Mouse (Mus musculus) layer of hippocampus, adult 9-11 months (tissue): Measurements from ENCODE around the gene Cacnb1.

ENCODE experiments used
- DNase-seq: peaks from one replicate; pipeline ENCODE4 v3.0.0; 2022

The Cacnb1 gene

DNA sequence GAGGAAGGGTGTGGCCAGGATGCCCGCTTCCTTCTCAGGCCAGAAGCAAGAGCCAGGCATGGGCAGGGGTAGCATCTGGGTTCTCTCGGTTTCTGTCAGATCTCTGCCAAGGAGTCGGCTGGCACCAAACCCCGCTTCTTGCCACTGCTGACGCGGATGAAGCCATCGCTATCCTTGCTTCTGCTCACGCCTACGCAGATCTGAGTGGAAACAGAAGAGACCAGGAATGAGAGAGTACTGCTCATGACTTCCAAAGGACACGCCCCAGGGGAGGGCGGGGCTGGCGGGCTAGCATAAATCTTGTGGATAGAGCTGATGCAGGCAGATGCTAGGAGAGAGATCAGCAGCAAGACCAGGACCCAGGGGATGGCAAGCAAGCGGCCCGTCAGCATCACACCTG lies 15.0 kb upstream of the Cacnb1 start:
- no peak for DNase-seq

DNA sequence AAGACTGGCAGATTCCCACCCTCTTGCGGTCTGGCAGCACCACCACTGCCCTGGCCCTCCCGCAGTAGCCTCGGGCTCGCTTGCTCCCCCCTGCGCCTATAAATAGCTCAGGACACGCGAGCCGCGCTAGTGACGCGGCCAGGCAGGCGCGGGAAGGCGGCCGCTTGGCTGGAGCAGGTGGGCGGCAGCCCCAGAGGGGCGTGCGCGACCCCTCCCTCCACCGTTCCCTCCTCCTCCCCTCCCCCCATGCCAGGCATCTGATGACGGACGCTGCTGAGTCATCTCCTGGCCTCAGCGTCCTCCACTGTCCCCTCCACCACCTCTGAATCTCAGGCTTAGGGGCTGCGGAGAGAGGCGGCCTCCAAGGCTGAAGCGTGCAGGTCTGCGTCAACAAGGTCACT lies 13.1 kb upstream of the Cacnb1 start:
- no peak for DNase-seq

DNA sequence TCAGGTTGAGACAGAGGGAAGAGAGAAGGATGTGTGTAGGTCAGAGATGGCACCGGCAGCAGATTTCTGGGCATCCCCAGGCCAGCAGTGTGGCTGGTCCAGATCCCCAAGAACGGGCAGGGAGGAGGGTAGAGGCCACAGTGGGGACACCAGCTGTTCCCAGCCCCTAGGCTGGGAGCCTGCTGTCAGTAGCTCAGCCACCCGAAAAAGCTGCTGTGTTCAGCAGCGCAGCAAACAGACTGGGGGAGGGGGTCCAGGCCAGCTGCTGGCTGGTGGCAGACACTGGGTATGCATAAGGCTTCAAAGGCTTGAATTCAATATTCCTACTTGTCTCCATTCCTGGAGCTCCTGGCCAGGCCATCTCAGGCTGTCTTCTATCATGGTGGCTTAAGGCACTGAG lies 12.0 kb upstream of the Cacnb1 start:
- DNase-seq = no peak

DNA sequence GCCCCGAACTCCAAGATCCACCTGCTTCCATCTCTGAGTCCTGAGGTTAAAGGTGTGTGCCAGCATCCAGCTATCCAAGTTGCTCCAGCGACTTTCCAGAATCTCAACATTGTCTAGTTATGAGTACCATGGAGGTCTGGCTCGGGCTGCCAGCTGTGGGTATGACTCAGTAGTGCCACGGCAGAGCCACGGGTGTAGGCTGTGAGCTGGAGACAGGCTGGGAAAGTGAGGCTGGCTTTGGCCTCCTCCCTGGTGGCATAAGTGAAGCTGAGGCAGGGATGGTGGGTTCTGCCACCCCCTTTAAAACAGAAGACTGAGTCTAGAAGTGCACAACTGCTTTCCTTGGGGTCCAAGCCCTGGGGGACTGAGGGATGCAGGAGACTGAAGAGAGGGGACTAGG lies 11.2 kb upstream of the Cacnb1 start:
- DNase-seq = no peak

DNA sequence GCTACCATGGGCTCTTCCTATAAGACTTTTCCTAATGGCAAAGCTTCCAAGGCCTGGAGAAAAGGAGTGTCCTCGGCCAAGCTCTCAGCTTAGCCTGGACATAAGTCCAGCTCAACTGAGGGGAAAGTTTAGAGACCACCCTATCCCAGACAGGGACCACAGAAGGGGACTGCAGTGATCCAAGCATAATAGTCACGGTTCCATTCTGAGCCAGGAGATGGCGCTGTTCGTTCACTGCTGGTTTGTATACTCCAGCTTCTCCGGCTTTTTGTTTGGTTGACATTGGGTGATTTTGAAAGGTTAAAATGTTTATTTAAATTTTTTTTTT lies 8.6 kb upstream of the Cacnb1 start:
- DNase-seq = peak; percentile 53

DNA sequence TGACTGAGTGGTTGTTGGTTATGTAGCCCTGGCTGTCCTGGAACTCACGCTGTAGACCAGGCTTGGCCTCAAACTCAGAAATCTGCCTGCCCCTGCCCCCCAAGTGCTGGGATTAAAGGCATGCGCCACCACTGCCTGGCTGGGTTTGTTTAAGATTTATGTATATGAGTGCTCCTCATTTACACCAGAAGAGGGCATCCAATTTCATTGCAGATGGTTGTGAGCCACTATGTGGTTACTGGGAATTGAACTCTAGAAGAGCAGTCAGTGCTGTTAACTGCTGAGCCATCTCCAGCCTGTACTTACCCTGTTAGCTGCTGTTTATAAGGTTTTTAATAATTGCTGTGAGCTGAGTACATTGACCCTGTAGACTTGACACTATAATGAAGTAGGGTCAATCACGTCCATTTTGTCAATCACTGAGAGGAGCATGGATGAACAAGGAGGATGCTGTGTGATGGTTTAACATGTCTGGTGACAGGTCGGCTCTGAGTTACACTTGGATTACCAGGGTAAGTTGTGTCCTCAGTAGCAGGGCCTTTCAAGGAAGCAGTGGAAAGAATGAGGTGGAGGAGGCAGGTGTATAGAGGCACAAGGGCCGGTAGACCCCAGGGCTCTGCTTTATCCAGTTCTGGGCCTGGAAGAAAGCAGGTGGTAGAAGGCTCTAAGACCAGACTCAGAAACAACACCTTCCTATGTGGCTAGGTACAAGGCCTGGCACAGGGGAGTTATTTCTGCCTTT lies 8.0 kb upstream of the Cacnb1 start:
- DNase-seq = no peak

DNA sequence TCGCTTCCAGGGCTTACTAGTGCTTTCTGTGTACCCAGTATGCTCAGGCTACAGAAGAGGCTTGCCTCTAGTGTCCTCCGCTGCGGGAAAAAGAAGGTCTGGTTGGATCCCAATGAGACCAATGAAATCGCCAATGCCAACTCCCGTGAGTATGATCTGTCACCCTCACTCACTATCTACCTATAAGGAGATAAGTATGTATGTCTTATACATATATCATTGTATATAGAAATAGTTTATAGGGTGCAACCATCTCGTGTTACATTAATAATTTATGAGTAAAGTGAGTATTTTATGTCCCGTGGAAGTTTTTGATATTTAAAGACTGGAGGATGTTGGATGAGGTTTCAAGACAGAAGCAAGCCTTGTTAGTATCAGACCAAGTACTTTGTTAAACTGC lies 5.0 kb upstream of the Cacnb1 start:
- no peak for DNase-seq

DNA sequence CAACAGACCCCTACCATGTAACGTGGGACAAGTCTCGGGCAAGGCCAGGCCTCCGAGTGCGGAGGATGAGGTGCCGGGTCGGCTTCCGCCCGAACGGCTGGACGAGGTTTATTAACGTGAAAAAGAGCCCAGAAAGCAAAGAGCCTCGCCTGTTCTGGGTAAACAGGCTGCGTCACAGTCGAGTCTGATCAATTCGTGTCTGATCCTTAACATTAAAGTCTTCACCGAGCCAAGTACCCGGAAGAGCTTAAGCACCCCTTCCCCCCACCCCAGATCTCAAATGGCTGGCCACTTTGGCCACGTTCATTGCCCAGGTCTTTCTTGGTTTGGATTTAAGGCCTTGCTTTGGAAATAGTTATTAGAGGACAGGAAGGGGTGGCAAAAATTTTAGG lies 4.5 kb upstream of the Cacnb1 start:
- DNase-seq = no peak

DNA sequence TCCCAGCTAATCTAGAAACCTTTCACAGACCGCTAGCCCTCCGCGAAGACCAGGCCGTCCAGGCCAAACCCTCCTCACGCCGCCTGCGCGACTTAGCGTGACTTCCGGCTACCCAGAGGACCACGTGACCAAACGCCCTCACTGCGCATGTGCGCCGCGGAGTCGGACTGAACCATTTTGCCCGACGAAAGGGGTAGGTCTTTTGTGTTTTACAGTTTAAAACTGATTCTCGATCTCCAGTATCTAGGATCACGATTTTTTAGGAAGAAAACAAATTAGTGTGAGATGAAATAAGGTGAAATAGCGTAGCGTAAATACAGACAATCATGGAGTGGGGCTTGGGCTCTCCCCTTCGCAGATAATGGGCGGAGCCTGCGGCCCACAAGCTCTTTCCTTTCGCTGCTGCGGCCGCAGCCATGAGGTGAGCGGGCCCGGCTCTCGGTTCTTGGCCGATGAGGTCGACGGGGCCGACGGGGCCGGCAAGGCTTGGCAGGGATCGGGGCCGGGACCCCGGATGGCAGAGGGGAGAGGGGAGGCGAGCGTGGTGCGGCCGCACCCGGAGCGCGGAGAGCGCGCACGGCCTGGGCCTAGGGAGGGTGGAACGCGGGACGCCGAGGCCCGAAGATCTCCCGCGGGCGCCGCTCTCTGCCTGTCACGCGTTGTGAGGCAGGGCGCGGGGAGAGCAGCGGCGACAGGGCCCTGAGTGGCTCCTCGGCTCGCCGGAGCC lies 3.9 kb upstream of the Cacnb1 start, which contains the start of gene Rpl19:
TSS of gene Rpl19 (plus strand) at position 141 of the 727 bp plus-strand sequence.
- DNase-seq = peak; percentile 91

DNA sequence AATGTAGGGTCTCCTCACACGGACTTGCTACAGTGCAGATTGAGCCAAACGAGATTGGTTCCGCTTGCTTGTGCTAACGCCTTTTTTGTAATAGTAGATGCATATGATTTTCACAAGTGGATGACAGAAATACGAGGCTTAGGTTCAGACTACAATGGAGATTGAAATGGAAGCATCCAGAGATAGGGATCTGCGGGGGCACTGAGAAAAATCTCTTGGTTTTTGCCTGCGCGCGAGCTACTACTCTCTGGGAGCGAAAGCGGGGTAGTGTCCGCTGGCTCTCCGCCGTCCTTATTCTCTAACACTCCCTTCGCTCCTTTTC lies 3.4 kb upstream of the Cacnb1 start:
- DNase-seq = no peak

DNA sequence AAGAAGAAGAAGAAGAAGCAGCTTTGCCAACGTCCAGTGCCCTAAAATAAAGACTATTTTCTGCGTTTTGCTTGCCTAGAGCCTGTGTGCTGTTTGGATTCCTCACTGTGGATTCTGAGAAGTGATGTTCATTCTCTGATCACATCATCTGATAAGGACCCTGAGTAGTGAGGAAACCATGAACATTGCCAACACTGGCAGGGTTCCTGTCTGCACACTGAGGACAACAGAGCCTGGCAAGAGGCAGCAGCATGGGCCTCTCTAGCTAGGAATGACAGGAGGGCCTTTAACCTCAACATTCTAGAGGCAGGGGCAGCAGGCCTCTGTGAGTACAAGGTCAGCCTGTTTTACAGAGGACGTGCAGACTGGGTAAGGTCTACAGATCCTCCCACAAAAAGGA lies 1.7 kb upstream of the Cacnb1 start:
- no peak for DNase-seq

DNA sequence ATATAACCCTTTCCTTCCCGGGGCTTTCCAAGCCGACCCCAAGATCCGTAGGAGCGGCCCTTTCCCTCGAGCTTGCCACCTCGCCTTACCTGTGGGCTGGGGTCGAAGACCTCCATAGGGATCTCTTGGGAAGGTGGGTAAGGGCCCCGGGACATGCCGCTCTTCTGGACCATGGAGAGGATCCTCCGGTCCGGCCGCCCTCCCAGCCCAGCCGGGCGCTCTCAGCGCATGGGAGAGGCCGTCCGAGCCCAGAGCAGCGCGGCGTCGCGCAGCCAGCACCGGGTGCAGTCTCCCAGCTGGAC lies 630 bp downstream of the Cacnb1 start:
- DNase-seq = no peak

DNA sequence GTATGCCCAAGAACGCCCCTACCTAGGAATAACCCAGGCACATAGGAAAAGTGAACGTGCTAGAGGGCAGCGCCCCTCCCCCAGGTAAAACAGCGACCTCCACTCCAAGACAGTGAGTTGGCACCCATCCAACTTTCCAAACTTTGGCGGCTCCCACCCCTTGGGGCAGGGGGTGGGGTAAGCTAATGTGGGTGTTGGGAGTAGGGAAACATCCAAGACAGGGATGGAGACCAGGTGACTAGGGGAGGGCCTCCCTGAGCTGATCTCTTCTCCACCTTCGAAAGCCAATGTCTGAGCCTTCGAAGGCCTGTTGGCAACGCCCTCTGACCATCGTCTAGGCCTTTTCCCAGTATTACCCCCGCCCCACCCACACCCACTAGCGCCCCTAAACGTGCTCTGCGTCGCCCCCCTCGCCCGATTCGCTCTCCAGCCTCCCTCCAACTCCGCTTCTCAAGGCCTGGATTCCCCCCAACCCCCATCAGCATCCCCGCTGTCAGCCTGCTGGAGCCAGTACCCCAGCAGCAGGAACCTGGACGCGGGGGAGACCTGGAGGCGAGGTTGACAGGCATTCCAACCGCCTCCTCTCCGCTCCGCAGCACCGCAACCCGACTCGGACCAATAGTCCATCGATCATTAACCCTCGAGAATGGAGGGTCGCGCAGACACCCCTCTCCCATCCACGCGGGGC lies 1.1 kb downstream of the Cacnb1 start:
- DNase-seq = no peak

DNA sequence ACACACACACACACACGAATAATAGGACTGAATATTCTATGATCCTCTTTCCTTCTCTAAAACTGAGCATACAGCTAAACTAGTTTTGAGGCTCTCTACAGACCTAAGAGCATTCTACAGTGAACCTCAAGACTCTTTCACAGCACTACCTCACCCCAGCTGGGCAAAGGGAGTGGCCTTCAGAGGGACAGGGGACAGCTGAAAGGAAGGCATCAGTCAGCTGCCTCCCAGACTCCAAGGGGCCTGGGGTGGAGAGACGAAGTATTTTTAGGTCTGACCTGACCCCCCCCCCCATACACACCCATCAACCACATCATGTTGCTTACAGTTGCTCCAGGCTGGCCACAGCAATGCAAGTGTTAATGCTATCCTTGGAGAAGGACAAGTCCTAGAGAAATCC lies 1.7 kb downstream of the Cacnb1 start:
- DNase-seq = no peak

DNA sequence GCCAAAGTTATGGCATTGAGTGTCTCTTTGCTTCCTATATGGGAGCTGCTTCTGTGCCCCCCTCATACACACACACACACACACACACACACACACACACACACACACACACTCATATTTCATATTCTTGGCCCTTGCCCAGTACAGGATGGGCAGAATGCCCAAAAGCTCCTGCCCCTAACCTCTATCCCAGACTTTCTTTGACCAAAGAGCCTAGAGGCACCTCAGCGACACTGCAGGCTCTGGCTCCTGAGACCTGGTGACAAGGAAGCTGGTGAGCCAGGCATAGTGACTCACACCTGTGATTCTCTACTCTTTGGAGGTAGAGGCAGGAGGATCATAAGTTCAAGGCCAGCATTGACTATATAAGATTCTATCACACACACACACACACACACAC lies 2.1 kb downstream of the Cacnb1 start:
- DNase-seq = no peak

DNA sequence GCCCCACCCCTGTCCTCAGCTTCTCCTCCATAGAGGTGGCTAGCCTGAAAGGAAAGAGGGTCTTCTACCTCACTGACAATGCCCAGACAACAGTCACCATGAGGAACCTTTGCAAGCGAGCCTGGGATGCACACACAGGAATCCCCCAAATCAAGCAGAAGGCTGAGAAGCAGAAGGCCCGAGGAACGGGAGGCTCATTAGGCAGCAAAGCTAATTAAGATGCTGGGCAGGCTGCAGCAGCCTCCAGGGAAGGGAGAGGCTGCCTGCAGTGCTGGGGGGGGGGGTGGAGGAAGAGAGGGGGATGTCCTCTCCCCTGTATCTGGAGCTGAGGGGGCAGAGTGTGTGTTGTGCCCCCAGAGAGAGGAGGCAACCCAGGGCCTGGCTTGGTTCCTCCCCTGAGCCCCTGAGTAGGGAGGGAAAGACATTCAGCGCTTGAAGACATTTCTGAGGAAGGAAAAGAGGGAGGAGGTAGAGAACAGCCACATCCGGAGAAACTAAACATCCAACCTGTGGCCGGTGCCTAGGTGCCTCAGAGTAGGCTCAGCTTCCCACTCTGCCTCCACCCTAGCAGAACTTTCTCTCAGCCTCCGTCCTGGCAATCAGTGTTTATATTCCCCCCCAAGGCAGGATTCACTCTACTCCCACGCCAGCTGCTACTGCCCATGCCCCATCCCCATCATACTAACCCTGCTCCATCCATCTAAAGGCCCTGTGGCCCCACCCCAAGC lies 2.8 kb downstream of the Cacnb1 start:
- DNase-seq = no peak

DNA sequence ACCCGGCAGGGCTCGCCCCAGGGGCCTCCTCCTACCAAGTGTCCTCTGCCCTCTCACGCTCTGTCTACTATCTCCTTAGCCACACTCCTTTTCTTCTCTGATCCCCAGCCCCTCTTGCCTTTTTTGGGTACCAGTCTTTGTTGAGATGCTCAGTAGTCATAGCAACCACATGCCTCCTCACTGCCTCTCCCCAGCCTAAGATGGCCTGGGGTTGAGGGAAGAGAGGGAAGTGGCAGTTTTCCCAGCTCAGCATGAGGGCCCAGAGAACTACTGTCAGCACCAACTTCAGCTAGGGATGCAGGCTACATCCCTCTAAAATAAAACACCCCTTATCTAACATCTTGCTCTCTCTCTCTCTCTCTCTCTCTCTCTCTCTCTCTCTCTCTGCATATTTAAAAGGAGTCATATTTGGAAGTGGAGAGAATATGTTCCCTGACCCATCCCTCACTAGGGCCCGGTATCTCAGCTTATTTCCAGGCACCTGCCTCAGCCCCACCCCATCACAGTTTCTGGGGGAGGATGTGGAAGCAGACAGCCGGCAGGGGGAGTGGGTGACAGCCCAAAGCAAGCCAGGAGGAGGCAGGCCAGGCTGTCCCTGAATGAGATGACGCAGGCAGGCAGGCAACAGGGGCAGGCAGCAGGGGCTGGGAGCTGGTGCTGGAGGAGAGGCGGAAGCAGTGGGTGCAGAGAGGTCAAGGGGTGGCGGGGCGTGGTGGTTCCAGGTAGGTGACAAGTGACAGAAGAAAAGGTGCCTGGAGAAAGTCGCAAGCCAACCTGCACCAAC lies 3.8 kb downstream of the Cacnb1 start:
- DNase-seq = peak; percentile 89

DNA sequence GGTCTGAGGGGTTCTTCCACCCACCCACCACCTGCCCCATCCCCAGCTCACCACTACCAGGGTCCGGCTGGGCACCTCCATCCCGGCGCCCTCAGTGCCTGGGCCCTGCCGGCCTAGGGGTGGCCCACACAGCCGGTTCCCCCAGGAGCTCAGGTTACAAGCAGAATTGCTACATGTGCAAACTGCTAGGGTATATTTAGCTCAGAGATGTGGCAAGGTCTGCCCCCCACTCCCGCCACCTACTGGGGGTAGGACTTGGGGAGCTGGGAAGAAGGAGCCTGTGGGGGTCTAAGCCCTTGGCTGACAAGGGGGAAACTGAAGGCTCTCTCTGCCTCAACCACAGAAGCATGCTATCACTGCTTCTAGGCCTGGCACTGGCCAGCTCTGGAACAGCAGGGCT lies 4.6 kb downstream of the Cacnb1 start:
- DNase-seq = no peak

DNA sequence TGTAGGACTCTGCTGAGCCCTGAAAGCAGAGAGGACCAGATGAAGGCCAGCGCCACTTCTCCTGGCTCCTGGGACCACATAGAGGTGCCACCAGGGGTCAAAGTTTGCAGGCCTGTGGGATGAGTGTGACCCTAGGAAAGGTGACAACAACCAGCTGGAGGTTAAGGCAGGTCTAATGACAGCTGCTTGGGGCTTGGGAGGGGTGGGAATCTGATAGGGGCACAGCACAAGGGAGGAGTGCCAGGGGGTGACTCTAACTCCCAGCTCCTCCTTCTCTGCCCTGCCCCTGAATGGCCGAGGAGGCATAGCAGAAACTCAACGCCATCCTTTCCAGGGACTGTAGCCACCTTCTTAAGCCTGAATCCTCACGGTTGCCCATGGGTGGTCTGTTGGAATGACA lies 6.0 kb downstream of the Cacnb1 start:
- DNase-seq = no peak

DNA sequence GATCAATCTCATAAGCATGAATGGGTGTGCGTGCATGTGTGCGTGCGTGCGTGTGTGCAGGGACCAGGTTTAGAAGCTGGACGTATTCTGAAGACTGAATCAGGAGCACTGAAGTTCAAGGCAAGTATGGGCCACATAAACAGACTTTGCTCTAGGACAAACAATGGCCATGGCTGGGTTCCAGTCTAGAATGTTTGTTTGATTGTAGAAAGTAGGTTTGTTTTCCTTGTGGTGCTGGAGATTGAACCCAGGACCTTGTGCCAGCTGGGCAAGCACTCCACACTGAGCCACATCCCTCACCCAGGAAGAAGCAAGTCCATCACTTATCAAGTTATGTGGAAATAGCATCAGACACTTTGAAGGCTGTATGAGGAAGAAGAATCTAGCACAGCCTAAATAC lies 6.7 kb downstream of the Cacnb1 start:
- no peak for DNase-seq

DNA sequence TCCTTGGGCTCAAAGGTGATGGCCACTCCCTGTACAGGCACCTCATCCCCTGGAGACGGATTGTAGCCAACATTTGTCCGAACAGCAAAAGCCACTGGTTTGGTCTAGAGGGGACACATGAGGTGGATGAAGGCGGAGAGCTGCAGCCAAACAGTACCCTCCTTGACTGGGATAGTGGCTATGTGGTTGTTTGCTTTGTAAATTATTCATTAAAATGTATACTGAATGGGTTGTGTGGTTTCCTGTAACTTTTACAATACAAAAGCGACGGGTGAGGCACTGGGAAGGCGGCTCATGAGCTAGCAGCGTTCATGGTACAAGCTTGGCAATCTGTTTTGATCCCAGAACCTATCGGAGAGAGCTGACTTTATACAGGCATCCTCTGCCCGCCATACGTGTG lies 10.0 kb downstream of the Cacnb1 start:
- DNase-seq = no peak

DNA sequence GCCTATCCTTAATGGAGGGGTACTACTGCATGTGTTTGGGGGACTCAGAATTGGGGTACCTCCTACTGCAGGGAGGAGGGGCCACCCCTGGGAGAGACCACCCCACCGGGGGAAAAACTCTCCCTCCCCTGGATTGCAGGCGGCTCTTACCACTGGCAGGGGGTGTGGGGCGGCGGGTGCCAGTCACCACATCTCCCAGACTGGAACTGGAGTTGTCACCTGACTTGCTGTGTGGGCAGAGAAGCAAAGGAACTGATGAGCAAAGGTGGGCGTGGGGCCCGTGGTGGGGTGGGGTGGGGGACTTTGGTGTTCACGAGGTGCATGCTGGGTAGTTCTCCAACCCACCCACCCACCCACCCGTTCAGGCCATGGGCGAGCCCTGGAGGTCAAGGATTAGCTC lies 11.1 kb downstream of the Cacnb1 start:
- no peak for DNase-seq

DNA sequence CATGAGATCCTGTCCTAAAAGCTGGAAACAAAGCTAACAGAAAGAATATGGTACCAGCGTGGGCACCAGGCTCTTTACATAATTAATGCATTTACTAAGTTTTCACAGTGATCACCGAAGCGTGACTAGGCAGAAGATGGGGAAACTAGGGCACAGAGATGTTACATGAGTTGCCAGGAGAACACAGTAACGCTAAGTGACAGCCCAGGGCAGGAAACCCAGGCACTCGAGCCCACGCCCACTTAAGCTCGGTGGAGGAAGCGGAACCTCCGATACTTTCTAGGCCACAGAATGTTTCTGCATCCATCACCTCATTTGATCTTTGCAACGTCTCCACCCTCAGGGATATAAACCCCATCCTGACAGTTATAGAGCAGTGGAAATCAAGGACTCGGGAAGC lies 14.7 kb downstream of the Cacnb1 start:
- DNase-seq = no peak
